Mouse (Mus musculus) adrenal gland, adult (tissue): ENCODE results near the gene Nhs.
A peak's percentile ranks its signal among the peaks of the same experiment; 100 is the strongest.

Experiments
- DNase-seq, 2 experiments: peaks; one replicate each; pipeline ENCODE4 v3.0.0; 2022 to 2023; ENCODE audit warnings: low spot score in 1 of 2; ENCODE audit not compliant: inconsistent age in 2 of 2

Gene Nhs

DNA sequence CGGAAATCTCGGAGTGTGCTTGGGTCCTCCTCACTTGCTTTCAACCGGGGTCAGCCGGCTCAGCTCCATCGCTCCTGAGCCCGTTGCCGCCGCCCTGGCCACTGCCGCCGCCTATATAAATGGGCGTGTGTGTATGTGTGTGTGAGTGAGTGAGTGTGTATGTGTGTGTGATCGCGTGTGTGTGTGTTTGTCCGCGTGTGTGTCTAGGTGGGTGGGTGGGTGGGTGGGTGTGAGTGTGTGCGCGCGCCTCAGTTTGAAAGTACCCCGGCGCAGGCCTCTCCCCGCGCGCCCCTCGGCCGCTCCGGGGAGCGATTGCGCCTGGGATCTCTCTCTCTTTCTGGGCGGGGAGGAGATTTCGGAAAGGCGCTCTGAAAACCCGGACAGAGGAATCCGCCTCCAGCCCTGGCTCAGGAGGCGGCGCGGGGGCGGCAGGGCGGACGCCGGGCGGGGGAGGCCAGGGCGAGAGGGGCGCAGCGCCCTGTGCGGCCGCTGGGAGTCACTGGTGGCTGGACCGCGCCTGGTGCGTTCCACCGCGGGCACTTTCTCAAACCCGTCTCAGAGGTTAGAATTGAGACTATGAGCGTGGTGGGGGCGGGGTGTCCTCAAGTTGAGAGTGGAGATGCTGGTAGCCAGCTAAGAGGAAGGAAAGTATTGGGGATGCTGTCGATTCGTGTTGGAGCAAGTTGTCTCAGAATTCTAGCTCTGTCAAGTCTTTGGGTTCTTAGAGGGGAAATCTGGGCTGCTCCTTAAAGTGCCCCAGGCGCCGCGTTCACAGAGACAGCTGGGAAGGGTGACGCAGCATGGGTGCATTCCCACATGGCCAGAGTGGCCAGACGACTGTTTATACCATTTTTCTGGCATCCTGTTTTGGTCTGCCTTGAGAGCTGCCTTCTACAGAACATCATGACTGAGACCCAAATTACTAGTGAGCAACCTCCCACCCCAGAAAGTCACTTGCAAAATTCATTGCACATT, at the start of gene Nhs:
Gene Nhs (minus strand): TSS at position 94 of the 975 bp plus-strand sequence.
- peak; percentile 78 to 87 for DNase-seq

DNA sequence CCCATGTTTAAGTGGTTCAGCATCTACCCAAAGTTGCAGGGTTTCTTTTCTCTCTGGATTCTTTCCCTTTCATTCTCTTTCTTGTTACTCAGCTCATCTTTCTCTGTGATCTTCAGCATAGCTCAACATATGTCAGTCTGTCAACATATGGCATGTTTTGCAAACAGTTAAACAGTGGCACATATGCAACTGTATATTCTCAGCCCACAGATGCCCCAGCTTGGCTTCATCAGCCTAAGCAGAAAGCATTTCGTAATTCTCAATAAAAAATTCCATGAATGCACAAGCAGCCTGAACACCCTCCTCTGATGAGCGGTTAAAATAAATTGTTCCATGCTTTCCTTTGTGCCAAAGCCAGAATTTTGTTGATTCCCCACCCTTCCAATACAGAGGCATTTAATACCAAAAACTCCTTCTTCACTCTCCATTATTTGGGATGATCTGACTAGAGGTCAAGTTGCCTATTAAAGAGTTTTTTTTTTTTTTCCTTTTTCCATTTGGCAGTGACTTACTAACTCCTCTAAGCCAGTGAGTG, 46.9 kb upstream of the Nhs start:
- DNase-seq, result peak in 1 of 2 experiments; percentile 10

DNA sequence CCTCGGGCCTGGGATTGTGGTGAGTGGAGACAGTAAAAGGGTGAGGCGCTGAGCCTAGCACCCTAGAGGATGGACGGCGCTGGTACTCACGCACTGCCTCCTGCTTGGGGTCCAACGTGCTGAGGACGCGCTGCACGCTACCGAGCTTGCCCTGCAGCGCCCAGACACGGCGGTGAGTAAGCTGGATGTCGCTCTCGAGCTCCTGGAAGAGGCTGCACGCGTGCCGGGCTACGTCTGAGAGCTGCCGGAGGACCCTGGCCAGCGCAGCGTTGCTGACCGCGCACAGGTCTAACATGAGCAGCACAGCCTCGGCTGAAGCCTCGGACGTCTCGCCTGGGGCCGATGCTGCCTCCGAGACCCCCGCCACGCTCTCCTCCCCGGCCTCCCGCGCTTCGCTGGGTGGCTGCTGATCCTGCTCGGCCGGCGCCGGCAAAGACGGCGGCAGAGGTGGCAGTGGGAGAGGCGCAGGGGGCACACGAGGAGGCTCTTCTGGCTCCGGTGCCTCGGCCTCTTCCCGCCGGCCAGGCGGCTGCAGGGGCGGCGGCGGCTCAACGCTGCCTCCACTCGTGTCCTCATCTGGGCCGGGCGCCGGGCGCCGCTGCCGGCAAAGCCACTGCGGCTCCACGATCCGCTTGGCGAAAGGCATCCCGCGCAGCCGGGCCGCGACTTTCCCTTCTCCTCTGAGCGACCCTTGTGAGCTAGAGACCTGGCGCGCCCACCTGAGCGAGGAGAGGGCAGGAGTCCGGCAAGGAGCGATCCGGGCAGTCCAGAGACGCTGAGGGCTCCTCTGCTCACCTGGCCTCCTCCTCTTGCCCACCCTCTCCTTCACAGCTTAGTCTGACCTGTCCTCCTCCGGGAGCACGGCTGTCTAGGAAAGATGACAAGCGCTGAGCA, 540 bp downstream of the Nhs start:
- peak; percentile 36 to 69 for DNase-seq

DNA sequence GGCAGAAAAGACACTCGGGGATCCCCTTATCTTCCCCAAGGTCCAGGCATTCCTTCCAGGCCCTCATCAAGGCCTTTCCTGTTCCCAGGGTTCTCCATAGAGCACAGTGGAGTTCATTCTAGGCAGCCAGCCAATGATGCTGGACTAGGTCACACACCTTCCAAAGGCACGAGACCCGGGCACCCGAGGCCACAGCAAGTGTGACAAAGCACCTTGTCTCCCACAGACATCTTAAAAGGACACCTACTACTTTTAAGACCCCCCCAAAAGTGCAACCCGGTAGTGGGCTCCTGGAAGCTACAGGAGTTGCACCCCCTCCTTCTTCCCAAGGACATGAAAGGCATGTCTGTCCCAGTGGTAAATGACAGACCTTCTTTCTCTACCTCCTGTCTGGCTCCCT, 1.4 kb downstream of the Nhs start:
- peak; percentile 27 to 49 for DNase-seq

DNA sequence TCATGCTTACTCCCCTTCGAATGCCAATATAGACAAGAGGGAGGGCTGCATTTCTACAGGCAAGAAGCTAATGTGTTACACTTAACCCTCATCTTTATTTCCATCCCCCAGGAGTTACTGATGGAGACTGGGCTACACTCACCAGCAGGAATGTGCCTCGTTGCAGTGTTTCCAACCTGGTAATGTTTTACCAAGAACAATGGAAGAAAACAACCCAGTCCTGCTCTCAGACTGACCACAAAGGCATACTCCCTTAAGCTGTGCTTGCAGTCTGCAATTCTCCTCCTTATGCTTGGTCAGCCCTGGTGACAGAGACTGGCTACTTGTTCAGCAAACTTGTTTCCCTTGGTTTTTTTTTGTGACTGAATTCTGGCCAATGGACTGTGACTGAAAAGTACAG, 21.7 kb downstream of the Nhs start:
- DNase-seq, result no peak

DNA sequence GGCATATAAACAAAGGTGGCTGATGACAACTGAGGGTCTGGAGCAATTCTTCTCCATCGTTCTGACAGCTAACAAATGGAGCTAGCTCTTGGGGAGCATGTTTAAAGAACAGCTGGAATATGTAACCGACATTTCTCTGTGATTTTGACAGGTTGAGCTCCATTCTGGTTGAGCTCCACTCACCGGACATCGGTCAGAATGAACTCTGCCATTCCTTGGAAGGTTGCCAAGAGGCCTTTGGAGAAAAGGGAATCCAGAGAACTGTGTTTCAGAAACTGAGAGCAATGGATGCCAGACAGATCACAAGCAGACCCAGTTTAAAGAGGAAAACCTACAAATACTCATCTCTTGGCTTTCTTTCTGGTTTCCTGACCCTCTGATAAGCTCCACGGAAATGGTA, 46.3 kb downstream of the Nhs start:
- DNase-seq, result peak; percentile 3 to 35

DNA sequence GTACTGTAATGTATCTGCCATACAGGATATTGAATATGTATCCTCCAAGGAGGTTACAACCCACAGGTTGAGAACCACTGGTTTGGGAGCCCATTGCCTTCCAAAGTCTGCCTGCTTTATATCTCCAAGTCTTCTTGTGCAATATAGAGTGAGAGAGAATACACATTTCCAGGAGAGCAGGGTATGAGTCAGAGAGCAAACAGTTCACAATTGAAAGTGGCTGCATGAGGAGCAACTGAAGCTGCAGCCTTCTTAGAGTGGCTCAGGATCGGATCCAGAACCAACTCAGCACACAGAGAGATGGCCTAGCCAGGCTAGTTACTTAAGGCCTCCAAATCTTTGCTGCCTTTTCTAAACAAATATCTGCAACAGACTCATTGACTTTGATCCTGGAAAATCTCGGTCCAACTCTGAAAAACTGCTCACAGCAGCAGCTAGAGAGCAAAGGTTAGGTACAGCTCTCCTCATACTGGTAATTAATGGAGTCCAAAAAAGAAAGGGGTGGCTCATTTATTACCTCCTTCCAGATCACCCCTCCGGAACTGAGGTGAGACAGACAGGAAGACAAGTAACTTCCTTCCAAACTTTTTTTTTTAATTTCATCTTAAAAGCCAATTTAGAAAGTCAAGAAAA, 56.6 kb downstream of the Nhs start:
- DNase-seq, result no peak

DNA sequence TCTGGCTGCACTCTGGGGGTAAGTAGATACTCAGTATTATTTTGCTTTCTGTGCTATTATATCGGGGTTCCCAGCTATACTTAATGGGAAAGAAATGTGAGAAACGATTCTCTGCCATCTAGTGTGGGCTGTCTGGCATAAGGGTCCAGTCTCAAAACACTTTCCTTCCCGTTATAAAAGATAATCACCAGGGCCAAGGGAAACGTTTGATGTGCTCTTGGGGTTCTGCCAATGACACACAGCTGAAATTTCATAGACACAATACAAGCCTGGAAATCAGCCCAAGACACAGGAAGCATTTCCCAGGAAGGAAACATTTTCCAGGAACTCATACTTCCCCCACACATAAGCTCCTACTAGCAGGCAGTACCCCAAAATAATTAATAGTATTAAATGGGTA, 61.2 kb downstream of the Nhs start:
- DNase-seq, result peak; percentile 8 to 42

DNA sequence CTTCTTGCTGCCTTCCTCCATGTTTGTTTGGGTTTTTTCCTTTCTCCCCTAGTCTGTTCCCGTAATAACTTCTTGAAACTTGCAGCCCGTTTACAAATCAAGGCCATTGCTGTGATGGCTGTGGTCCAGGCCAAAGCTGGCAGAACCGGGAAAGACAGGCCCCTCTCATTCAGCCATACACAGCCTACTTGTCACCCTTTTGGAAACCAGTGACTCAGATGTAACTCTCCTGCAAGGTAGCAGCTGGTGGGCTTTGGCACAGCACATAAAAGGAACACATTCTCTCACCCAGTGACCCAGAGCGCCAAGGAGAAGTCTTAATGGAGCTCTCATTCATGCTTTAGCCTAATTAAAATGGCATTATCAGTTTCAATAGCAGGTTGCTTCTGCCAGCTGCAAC, 72.2 kb downstream of the Nhs start:
- DNase-seq, result peak; percentile 42 to 67

DNA sequence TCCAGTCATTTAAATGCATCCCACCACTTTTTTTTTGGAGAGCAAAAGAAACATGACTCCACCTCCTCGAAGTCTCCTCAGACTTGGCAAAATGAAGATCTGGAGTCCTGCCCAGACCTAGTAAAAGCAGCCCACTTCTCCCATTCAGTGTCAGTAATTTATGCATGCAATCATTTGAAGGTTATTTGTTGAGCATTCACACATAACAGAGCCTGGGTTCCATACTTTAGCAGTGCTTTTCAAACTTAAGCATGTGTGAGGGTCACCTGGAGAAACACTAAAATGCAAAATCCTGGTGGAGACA, 73.7 kb downstream of the Nhs start:
- DNase-seq, result no peak

DNA sequence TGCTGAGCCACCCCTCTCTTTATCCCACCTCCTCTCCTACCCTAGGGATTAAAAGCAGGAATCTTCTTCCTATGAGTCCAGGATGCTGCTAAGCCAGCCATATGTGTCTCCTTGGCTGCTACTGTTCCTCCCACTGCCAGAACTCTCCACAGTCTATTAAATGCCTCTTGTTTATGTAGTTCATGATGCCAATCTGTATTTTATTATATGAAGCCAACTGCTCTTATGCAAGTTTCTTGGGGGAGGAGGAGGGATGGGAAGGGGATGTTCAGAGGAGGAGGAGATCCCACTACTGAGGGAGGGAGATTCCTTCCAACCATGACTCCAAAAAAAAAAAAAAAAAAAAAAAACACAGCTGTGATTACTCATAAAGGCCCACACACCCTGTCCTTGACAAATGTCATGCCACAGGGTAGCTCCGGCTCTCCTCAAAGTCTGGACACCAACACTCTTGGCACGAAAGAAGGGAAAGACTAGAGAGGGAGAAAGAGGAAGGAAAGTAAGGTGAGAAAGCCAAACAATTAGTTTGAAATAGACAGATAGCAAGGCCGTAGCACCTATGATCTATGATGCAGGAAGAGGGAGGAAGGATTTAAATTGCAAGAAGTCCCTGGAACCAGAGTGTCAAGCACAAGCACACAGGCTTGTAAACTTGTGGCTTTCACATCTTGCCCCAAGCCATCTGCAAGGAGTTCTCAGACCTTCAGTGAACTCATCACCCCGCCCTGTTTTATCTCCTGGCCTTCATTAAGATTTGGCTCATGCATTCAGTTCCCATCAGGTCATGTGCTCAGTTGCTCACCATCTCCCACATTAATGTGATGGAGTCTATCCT, 74.3 kb downstream of the Nhs start:
- peak; percentile 10 to 36 for DNase-seq

DNA sequence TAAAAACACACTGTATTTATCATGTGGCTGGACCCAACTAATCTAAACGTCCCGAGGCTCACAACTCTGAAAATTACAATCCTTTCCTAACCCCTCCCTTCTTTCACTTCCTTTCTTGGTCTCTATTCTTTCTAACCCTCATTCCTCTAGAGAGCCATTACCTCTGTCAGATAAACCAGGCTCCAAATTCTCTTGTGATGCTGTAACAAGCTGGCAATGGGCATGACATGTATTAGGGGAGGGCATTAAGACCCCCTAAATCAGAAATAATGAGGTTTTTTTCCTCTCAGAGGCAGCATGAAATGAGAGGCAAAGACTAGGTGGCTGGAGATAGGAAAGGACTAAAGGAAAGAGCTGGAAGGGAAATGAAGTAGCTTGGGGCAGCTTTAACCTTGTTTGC, 96.4 kb downstream of the Nhs start:
- DNase-seq, result no peak

DNA sequence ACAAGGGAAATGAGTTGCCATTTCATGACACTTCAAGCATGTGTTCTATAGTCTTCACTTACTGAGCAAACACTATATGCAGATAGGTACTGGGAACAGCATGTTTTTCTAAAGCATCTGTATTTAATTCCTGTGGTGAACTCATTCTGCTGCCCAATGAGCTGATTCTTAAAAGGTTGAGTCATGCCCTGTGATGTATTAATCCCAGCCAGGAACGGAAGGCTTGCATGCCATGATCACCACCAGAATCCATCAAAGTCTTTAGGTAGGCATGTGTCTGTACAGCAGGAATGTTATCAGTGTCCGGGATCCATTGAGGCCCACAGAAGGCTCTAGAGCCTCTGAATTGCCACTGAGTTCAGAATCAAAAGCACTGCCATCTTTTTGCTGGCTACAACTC, 103.9 kb downstream of the Nhs start:
- DNase-seq, result no peak

DNA sequence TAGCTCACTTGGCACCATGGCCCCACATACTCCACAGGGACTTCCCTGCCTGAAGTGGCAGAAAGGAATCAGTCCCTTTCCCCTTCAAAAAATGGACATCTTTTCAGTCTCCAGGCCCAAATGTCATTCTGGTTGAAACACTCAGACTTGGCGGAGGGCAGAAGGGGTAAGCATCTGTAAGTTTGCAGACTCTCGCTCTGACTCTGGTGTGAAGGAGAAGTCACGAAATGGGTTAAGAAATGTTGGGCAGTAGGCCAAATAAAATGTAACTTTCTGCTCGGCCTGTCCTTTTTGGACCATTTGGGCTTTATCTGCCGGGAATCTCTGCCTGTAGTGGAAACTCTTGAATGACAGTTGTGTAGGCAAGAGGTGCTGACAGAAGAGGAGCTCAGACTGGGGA, 106.0 kb downstream of the Nhs start:
- DNase-seq, result no peak

DNA sequence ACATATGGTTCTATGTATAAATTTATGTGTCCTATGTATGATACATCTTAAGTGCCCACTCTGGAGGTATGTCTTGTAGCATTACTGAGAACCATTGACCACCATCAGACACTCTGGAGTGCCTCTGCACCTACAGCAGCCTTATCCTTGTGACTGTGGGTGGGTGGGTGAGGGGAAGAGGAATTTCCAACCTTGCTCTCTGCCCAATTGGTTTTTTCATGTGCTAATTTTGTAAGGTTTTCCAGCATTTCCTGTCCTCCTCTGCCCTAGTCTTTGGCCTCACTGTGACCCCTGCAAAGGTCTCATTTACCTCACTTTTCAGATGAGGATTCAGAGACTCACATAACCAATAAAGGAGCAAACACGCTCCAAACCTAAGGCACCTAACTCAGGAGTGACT, 107.0 kb downstream of the Nhs start:
- no peak for DNase-seq

DNA sequence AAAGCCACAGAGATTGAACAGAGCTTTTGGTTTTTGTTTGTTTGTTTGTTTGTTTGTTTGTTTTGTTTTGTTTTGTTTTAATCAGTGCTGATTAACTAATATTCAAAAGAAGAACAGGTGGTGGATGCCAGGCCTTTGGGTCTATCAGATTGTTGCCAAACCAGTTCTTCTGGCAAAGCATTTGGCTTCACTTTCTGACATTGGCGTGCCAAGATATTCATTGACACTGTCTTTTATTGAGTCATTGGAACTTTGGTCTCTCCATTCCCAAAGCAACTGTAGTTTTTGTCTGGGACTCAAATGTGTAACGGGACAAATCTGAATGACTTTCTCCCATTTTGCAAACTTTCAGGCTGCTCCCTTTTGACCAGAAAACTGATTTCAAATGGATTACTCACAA, 109.9 kb downstream of the Nhs start:
- no peak for DNase-seq

DNA sequence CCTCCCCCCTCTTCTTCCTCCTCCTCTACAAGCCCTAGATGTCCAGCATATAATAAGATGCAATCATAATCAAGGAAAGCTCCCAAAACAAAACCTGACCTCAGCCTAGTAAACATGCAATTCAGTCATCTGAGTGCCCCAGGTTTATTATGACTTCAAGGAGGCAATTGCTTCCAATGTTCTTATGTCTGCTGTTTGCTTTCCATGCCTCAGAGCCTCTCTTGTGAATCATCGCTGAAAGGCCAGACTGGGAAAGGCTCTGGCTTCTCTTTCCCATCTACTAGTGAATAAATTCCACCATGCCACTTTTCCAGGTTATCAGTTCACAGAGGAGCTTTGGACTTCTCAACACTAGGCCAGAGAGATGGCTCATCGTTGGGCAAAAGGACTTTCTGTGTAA, 114.0 kb downstream of the Nhs start:
- DNase-seq, result no peak

DNA sequence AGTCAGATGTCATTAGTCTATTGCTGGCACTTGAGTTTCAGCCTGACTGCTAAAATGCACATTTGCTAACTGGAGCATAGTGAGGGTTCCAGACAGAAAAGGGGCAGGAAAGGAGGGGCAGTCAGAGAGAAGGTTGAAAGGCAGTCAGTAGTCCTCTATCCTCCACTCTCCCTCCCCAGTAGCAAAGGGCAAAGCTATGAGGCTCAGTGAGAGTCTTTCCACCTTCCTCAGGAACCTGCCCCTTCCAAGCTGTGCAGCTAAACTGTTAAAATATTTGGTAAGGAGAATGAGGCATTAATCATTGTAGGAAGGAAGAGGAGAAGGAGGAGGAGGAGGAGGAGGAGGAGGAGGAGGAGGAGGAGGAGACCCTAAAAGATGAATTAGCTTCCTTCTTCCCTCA, 115.4 kb downstream of the Nhs start:
- DNase-seq, result no peak

DNA sequence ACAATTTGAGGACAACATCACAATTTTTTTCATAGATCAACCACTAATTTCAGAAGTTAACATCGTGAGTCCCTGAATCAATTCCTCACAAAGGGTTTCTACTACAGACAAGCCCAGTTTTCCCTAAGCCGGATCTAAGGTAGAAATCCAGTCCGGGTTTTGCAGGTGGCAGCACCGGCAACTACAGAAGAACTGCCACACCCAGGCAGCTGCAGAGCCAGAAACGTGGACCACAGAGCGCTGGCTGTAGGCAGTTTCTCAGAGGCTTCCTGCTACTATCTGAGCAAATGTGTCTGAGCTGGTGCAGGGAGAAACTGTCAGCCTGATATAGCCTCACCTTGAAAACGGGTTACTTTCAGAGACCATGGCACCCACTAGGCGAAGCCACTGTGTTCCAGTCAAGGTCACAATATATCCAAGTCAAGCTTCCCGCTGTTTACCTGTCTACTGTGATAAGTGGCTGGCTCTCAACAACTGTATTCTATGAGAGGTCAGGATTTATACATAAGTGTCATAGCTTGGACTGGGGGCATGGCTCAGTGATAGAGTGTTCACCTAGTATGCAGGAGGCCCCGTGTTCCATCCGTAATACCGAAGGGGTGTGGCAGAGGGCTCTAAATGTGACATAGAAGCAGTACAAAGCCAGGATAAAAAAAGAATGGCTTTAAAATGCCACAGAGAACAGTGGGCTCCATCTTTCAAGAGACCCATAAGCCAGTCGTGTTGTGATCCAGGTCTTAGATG, 134.1 kb downstream of the Nhs start:
- DNase-seq, result peak; percentile 34 to 72

DNA sequence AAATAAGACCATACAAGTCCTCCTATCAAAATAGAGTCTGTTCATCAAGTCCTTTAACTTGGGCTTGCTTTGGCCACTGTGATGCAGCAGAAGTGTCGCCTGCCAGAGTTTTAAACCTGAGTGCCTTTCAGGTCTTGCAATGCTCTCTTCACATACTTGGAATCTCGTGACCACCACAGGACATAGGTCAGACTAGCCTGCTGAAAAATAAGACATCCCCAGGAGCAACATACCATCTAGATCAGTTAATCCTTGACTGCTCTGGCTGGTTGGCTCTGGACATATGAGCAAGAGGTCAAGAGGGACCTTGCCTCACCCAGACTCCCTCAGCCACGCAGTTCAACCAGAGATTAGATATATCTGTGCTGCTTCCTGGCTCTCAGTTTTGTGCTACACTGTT, 137.8 kb downstream of the Nhs start:
- no peak for DNase-seq
